9 mouse cellular contexts compared by ENCODE assay signal in the genomic region with DNA sequence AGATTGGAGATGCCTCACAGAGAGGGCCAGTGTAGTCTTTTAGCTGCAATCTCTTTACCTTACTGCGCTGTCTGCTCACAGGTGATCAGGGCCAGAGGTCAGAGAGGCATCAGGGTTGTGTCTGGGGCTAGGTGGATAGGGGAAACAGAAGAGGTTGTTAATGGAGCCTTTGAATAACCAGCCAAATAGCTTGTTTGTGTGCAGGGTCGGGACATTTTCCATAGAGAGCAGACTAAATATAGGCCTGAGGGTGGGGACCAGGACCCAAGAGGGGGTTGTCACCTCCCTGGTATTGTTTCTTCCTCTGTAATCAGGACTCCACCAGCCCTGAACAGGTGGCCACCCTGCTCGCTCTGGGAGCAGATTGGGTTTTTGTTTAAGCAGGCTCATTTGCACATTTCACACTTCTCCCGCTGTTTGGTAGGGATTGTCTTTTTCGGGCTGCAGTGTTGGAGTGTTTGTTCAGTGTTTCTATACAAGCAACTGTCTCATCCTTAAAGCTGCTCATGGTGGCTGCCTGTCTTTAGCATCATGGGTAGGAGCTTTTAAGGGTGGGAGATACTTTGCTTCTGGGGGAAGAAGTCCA. TPM values are rescaled to one million over a fixed set of nuclear protein-coding genes. Genes with fewer than 3 reads are reported as not detected.
DNase-seq lines count a peak whose midpoint lies in the region; ATAC-seq and TF ChIP-seq lines count a peak whose summit lies in the region.
"Had no signal": no experiment of that assay in that cellular context is flagged by ENCODE, and none has a peak within 500 bp of the region (broad histone marks: within the 10 kb centered on the region; RNA-seq: fewer than 3 reads in every experiment).

No protein-coding gene starts in this region.

- intact Hi-C loops in heart, adult 2 months (cut with DNase I) = no loop called here
- intact Hi-C loops in heart, postnatal 10 days (cut with DNase I) = no loop called here
- intact Hi-C loops in left cerebral cortex, postnatal 25 days (cut with DNase I) = no loop called here

- no peak for TF ChIP-seq POLR2A in heart, adult 2 months (IDR thresholded peaks at IDR 0.05; ENCODE audit: insufficient read depth, low read depth, low read length)

- H3K4me2 ChIP-seq in midbrain, embryonic 12.5 days (replicated peaks) = 0 out of 2 replicates have a peak overlapping the region, but pooled peaks have one; percentile 11
- H3K4me2 ChIP-seq: liver, embryonic 15.5 days had no signal

- H3K27ac ChIP-seq in heart, adult 2 months = peak overlapping the region; percentile 43
- peak overlapping the region; percentile 31; the same call in 1 of the 2 replicates for H3K27ac ChIP-seq in brown adipose tissue, adult 24 weeks (replicated peaks; ENCODE audit: low read depth, low read length)
- peak overlapping the region; percentile 39; the same call in 1 of the 2 replicates for H3K27ac ChIP-seq in midbrain, embryonic 12.5 days (replicated peaks)
- H3K27ac ChIP-seq: liver, embryonic 15.5 days had no signal

- H3K79me2 ChIP-seq in heart, adult 2 months (replicated peaks; ENCODE audit: control insufficient read depth, insufficient read depth, low read length) = peaks cover 3% of the 10 kb centered on the region

- H3K4me3 ChIP-seq in heart, adult 2 months = no peak overlapping the region
- no peak overlapping the region for H3K4me3 ChIP-seq in brown adipose tissue, adult 24 weeks (ENCODE audit: insufficient read depth, low read depth, low read length)
- H3K4me3 ChIP-seq in midbrain, embryonic 12.5 days = no peak overlapping the region
- H3K4me3 ChIP-seq: liver, embryonic 15.5 days had no signal

- no peaks in the 10 kb centered on the region for H3K9me3 ChIP-seq in midbrain, embryonic 12.5 days
- H3K9me3 ChIP-seq: liver, embryonic 15.5 days had no signal

- no peak overlapping the region for H3K9ac ChIP-seq in heart, adult 2 months (ENCODE audit: low read depth, low read length)
- H3K9ac ChIP-seq in midbrain, embryonic 12.5 days (replicated peaks) = peak overlapping the region; percentile 20; the same call in 1 of the 2 replicates
- H3K9ac ChIP-seq: liver, embryonic 15.5 days had no signal

- H3K36me3 ChIP-seq in heart, adult 2 months (ENCODE audit: control insufficient read depth, insufficient read depth, low read length) = no peaks in the 10 kb centered on the region
- no peaks in the 10 kb centered on the region for H3K36me3 ChIP-seq in midbrain, embryonic 12.5 days
- H3K36me3 ChIP-seq: liver, embryonic 15.5 days had no signal

- TF ChIP-seq EP300 in heart, adult 2 months (IDR thresholded peaks at IDR 0.05; ENCODE audit: insufficient read depth, low read depth, low read length) = no peak

- ATAC-seq in midbrain, embryonic 12.5 days (ENCODE audit: low FRiP score, low read depth) = no peak

- no peak for DNase-seq in heart, adult 2 months
- DNase-seq in heart, postnatal 10 days = no peak
- DNase-seq in left cerebral cortex, postnatal 25 days (ENCODE audit: low spot score in 2 of 2) = peak; percentile 36 to 75
- DNase-seq in left cerebral cortex, adult 11 months (ENCODE audit: low spot score) = no peak
- no peak for DNase-seq in thymus, postnatal 0 days (ENCODE audit: low spot score)
- DNase-seq in ovary, postnatal 10 days (ENCODE audit: low spot score) = no peak

- H3K27me3 ChIP-seq in heart, adult 2 months (ENCODE audit: control insufficient read depth, insufficient read depth, low read length) = no peaks in the 10 kb centered on the region
- H3K27me3 ChIP-seq in midbrain, embryonic 12.5 days = no peaks in the 10 kb centered on the region
- H3K27me3 ChIP-seq: liver, embryonic 15.5 days had no signal

- 46% methylated on average over 5 of the region's 5 CpGs for whole genome bisulfite sequencing in heart, adult 2 months
- WGBS in midbrain, embryonic 12.5 days = 16% methylated on average over 5 of the region's 5 CpGs

- H3K4me1 ChIP-seq in heart, adult 2 months (ENCODE audit: control insufficient read depth, insufficient read depth, low read length) = peaks cover 35% of the 10 kb centered on the region
- H3K4me1 ChIP-seq in brown adipose tissue, adult 24 weeks (ENCODE audit: control insufficient read depth, insufficient read depth, insufficient read length, low read length) = peaks cover 35% of the 10 kb centered on the region
- peaks cover 74% of the 10 kb centered on the region for H3K4me1 ChIP-seq in midbrain, embryonic 12.5 days

- no peak for TF ChIP-seq CTCF in heart, adult 2 months (IDR thresholded peaks at IDR 0.05)

RNA-seq across cellular contexts. Expression of a gene that starts 10.9 kb away (rescaled TPM):
- total RNA-seq in heart, adult 2 months (2021) = 10 to 100 TPM; 59.0 to 62.1 TPM
- polyA plus RNA-seq in heart, adult 2 months (2012; rRNA removed) = 11.4 and 14.6 TPM in 2 replicates
- total RNA-seq in heart, postnatal 10 days (2021) = 10 to 100 TPM; 54.4 to 57.6 TPM
- total RNA-seq in left cerebral cortex, postnatal 25 days (2021) = 100 to 1,000 TPM; 240 to 255 TPM
- polyA plus RNA-seq in brown adipose tissue, adult 24 weeks (2012; ENCODE audit: insufficient read depth, insufficient read length, missing spikeins) = 4.9 and 8.4 TPM in 2 replicates
- polyA plus RNA-seq in midbrain, embryonic 12.5 days (2016; fragmentation: Nextera tagmentation; extraction: Ambion mirVana) = 61.9 and 91.4 TPM in 2 replicates
- 1.3 and 1.6 TPM in 2 replicates for polyA plus RNA-seq in thymus, postnatal 0 days (2015; fragmentation: Nextera tagmentation; extraction: Ambion mirVana)

Comparison
In these comparisons a context has a peak if more than half of its experiments do, and no peak if none do; other contexts are left out.
1. DNase-seq: peak in left cerebral cortex, postnatal 25 days (2 of 2); none in heart, adult 2 months (0 of 2), heart, postnatal 10 days (0 of 2), left cerebral cortex, adult 11 months (single experiment), thymus, postnatal 0 days (single experiment) and ovary, postnatal 10 days (single experiment).
2. Peak in every context shown above with its lines, with median percentiles within 50 percentile points of each other: H3K27ac ChIP-seq.